Mouse (Mus musculus) heart, adult 9 months (tissue): ENCODE data around the gene Il7r.

Experiments used
- DNase-seq, 2 experiments: peaks; one replicate each; pipeline ENCODE4 v3.0.0; 2022; ENCODE audit warnings: low spot score in 2 of 2

The Il7r gene

DNA sequence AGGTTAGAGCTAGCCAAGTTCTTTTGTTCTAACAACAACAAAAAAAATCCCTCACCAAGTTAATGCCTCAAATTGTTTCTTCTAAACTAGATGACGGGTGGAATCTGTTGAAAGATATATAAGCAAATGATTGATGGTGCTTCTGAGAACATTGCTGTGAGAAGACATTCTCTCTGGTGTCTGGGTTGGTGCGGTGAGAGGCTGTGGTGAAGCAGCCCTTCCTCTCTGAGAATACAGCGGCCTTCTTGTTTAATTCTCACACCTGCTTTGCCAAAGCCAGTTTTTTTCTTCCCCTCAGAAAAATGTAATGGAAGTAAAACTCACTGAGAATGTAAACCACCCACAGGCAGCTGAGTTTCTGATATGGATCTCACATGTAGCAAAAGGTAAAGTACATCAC is 57.8 kb downstream of the Il7r start:
- DNase-seq = no peak

- DNase-seq = no peak
Measured at GRCm38 (mm10) chr15:9471053-9471685, 58.8 kb downstream of the Il7r start.

- no peak for DNase-seq
Measured at GRCm38 (mm10) chr15:9464039-9464438, 65.9 kb downstream of the Il7r start.

GRCm38 (mm10) chr15:9463521-9464027 is 66.4 kb downstream of the Il7r start:
- no peak for DNase-seq
